Mouse (Mus musculus): ENCODE data around the gene Cgnl1. TPM values are rescaled to one million over a fixed set of nuclear protein-coding genes. Genes with fewer than 3 reads are reported as not detected.

The Cgnl1 gene
- 0.70 and 1.6 TPM in 2 replicates for polyA plus RNA-seq (2012; rRNA removed; ENCODE audit: low replicate concordance)

DNA sequence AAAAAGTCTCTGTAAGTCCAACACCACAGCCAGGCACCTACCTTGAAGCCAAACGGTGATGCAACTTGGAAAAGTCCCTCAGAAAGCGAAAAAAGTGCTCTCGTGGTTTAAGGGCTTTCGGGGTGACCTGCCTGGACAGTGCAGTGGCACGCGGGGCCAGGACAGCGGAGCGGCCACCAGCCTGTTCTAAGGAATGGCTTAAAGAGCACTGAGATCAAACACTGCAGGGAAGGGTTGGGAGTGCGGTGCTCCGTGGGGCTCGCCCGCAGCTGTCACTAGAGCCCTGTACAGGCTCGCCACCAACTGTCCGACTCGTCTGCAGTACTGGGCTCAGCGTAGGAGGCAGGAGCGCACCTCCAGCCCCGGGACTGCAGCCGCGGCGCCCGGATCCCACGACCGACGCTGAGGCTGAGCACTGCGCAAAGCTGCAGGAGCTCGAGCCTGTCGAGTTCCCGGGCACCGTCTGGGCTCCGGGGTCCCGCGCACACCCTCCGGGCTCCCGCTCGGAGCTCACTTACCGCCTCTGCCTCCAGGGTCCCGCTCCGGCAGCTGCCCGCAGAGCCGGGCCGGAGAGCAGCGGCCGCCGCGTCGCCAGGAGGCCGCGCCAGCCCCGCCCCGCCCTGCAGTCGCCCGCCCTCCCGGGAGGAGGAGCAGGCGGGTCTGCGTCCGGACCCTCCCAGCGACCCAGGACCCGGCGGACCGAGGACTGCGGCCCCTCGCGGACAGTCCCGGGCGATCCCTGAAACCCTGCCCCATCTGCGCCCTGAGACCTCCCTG lies at the start of gene Cgnl1:
TSS of gene Cgnl1 (minus strand) at position 612 of the 777 bp plus-strand sequence.

DNA sequence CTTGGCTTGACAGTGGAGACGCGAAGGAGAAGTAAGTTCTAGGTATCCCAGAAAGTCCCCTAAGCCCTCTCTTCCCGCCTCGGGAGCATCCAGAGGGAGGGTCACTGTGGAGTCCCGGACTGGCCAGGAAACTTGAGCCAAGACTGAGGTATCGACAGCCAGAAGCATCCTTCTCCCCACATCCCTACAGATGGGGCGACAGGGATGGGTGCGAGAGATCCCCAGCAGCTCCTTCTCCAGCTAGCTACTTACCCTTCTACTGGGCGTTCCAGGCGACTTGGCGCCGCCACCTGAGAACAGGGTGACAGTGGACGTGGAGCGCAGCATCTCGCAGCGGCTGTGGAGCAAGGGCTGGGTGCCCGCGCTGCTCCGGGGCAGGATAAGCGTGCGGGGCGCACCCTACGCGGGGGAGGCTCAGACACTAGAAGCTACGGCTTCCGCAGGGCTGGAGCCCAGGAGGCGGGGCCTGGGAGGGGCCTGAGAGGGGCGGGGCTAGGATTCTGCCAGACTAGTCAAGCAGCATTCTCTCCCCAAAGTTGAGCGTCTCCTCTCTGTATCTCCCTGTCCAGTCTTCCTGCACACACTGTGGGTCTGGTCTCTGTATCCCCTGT lies 179.4 kb downstream of the Cgnl1 start, which contains the start of gene Myzap:
TSS of gene Myzap (minus strand) at position 423 of the 611 bp plus-strand sequence.

Other genes starting within 250 kb of the Cgnl1 start
- gene Myzap, start 179.2 kb downstream of the Cgnl1 start, polyA plus RNA-seq (2012; rRNA removed; ENCODE audit: low replicate concordance) = 5.8 and 10.3 TPM in 2 replicates